In the genomic region with DNA sequence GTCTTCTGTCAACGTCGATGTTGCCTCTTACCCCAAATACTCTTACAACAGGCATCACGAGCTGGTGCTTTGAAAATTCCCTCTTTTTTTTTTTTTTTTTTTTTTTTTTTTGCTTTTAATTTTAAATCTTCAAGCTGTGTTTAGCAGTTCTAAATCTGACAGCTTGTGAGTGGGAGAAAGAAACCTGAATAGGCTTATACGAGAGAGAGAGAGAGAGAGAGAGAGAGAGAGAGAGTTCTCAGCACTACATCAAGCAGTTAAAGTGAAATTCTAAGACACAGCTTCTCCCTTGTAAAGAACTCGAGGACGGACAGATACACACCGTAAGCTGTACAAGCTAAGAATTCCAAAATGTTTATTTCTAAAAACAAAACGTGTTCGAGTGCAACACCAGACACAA, we compare ENCODE assay signal across 26 mouse cellular contexts.
"Had no signal": no experiment of that assay in that cellular context is flagged by ENCODE, and none has a peak within 500 bp of the region (broad histone marks: within the 10 kb centered on the region; RNA-seq: fewer than 3 reads in every experiment).

No protein-coding gene starts in this region.

- H3K36me3 ChIP-seq: liver, embryonic 12.5 days had no signal

- H3K4me2 ChIP-seq: heart, embryonic 11.5 days; heart, embryonic 15.5 days; hindbrain, embryonic 13.5 days; hindbrain, embryonic 15.5 days; kidney, embryonic 15.5 days; limb, embryonic 13.5 days; limb, embryonic 15.5 days; liver, embryonic 12.5 days had no signal

- H3K9me3 ChIP-seq: heart, embryonic 13.5 days; heart, embryonic 15.5 days; hindbrain, embryonic 13.5 days; hindbrain, embryonic 15.5 days; kidney, embryonic 15.5 days; limb, embryonic 13.5 days; limb, embryonic 15.5 days; liver, embryonic 12.5 days had no signal

- H3K27ac ChIP-seq: heart, adult 2 months; hindbrain, embryonic 13.5 days; hindbrain, embryonic 15.5 days; hindbrain, postnatal 0 days; kidney, embryonic 15.5 days; kidney, postnatal 0 days; liver, embryonic 12.5 days; liver, embryonic 14.5 days had no signal

- DNase-seq: gastrocnemius, postnatal 14 days; gastrocnemius, postnatal 36 days; heart, adult 2 months; heart, postnatal 14 days; heart, postnatal 36 days; kidney, adult 11 months; kidney, adult 2 months; kidney, adult 9 months; kidney, postnatal 14 days; kidney, postnatal 36 days; layer of hippocampus, adult 9-11 months; layer of hippocampus, postnatal 36 days; left cerebral cortex, postnatal 4 days had no signal

- ATAC-seq: hindbrain, postnatal 0 days; intestine, embryonic 16.5 days; liver, embryonic 12.5 days had no signal

- H3K9ac ChIP-seq: heart, embryonic 13.5 days; heart, embryonic 15.5 days; hindbrain, embryonic 13.5 days; hindbrain, embryonic 15.5 days; kidney, embryonic 15.5 days; limb, embryonic 13.5 days; limb, embryonic 15.5 days; liver, embryonic 12.5 days; liver, embryonic 14.5 days had no signal

- H3K4me1 ChIP-seq: kidney, embryonic 15.5 days had no signal

- H3K27me3 ChIP-seq: heart, embryonic 13.5 days; heart, embryonic 15.5 days; hindbrain, embryonic 13.5 days; hindbrain, embryonic 15.5 days; kidney, embryonic 15.5 days; limb, embryonic 13.5 days; limb, embryonic 15.5 days; liver, embryonic 12.5 days had no signal

- H3K4me3 ChIP-seq: heart, adult 2 months; heart, embryonic 13.5 days; heart, embryonic 15.5 days; hindbrain, embryonic 13.5 days; hindbrain, embryonic 15.5 days; kidney, embryonic 15.5 days; limb, embryonic 13.5 days; limb, embryonic 15.5 days; liver, embryonic 12.5 days had no signal
